Mouse (Mus musculus): ENCODE measurements around the gene Hnrnpul2. TPM values are rescaled to one million over a fixed set of nuclear protein-coding genes. Genes with fewer than 3 reads are reported as not detected.
"Not testable (repeated sequence)": the region's sequence is repeated elsewhere in the genome, so short reads cannot be mapped to it uniquely, and the experiment has no call there.

Hnrnpul2 gene
- polyA plus RNA-seq, 1 experiment from 2014 or later, result 6.6 TPM

DNA sequence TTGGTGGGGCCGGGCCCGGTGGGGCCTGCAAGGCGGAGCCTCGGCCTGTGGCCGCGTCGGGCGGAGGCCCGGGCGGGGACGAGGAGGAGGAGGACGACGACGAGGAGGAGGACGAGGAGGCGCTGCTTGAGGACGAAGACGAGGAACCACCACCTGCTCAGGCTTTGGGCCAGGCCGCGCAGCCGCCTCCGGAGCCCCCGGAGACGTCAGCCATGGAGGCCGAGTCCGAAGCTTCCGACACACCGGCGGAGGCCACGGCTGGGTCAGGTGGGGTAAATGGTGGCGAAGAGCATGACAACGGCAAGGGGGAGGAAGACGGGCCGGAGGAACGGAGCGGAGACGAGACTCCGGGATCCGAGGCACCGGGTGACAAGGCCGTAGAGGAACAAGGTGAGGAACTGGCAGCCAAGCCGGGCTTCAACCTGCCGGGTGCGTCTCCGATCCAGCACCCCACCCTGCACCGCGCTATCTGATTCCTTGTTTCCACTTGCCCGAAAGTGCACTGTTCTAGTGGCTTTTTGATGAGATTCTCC is 680 bp downstream of the Hnrnpul2 start:
- Histone ChIP-seq H3K36me3 (replicated peaks) (peaks cover 21% of the 10 kb centered on the region), H3K4me3 (peak overlapping the region; percentile 84), H3K27me3 (replicated peaks) (no peaks in the 10 kb centered on the region), H3K9ac (peak overlapping the region; percentile 90), H3K9me3 (no peaks in the 10 kb centered on the region), H3K4me1 (peaks cover 55% of the 10 kb centered on the region), H3K4me2 (peak overlapping the region; percentile 88), H3K27ac (peak overlapping the region; percentile 98)
- WGBS, result under 1% methylated on average over 42 of the region's 48 CpGs
- ATAC-seq (replicated peaks), result peak; percentile 34

DNA sequence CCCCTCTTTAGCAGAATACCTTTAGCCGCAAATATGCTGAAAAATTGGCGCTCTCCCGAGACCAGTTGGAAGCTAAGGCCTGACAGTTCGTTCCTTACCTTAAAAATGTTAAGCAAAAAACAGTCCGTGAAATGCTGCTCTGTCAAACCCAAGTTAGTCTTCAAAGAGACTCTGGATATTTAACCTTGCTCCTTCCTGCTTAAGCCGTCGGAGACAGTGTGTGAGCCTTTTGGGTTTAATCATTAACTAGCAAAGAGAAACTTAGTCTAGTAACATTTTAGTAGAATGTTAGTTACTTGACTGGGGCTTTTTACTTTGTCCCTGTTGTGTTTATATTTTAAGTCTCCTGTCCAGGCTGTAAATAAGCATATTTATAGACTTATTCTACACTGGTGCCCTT is 1.3 kb downstream of the Hnrnpul2 start:
- WGBS, result 3% methylated on average over 7 of the region's 7 CpGs
- H3K36me3 ChIP-seq (replicated peaks), result peaks cover 26% of the 10 kb centered on the region
- H3K4me3 ChIP-seq, result peak overlapping the region; percentile 84
- H3K4me1 ChIP-seq, result peaks cover 50% of the 10 kb centered on the region
- peak overlapping the region; percentile 90 for H3K9ac ChIP-seq
- H3K27ac ChIP-seq, result no peak overlapping the region
- ATAC-seq (replicated peaks), result no peak
- no peaks in the 10 kb centered on the region for H3K27me3 ChIP-seq (replicated peaks)
- H3K4me2 ChIP-seq, result peak overlapping the region; percentile 88
- no peaks in the 10 kb centered on the region for H3K9me3 ChIP-seq

DNA sequence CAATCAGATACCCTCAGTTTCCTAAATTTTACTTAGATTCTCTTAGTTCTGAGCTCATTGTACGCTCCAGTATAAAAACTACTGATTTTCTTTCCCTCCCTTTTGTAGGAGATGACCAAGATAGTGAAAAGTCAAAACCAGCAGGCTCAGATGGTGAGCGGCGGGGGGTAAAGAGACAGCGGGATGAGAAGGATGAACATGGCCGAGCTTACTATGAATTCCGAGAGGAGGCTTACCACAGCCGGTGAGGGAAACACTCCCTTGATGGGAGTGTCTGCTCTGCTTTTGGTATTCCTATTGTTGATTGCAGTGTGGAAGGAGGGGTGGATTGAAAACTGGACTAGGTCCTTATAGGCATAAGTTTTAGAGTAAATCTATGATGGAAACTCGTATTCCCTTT is 2.9 kb downstream of the Hnrnpul2 start:
- H3K4me1 ChIP-seq, result peaks cover 36% of the 10 kb centered on the region
- no peak overlapping the region for H3K27ac ChIP-seq
- peak overlapping the region; percentile 84 for H3K4me3 ChIP-seq
- H3K4me2 ChIP-seq, result peak overlapping the region; percentile 88
- no peak for ATAC-seq (replicated peaks)
- no peaks in the 10 kb centered on the region for H3K9me3 ChIP-seq
- peaks cover 40% of the 10 kb centered on the region for H3K36me3 ChIP-seq (replicated peaks)
- 52% methylated on average over 8 of the region's 8 CpGs for WGBS
- H3K9ac ChIP-seq, result no peak overlapping the region
- H3K27me3 ChIP-seq (replicated peaks), result no peaks in the 10 kb centered on the region

DNA sequence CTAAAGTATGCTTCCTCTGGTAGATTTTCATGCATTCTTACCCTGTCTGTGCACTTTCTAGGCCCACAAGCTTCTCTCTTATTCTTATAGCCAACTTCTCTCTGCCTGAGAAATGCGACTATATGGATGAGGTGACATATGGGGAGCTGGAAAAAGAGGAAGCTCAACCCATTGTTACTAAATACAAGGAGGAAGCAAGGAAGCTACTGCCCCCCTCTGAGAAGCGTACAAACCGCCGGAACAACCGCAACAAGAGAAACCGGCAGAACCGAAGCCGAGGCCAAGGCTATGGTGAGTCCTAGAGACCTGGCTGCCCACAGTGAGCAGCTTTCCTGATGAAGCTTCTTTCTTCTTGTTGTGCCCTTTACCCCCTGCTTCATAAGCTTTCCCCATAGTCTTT is 9.8 kb downstream of the Hnrnpul2 start, which contains the start of gene AC129217.1:
Gene AC129217.1 (plus strand): TSS at position 114 of the 400 bp plus-strand sequence.
- ATAC-seq (replicated peaks), result no peak

DNA sequence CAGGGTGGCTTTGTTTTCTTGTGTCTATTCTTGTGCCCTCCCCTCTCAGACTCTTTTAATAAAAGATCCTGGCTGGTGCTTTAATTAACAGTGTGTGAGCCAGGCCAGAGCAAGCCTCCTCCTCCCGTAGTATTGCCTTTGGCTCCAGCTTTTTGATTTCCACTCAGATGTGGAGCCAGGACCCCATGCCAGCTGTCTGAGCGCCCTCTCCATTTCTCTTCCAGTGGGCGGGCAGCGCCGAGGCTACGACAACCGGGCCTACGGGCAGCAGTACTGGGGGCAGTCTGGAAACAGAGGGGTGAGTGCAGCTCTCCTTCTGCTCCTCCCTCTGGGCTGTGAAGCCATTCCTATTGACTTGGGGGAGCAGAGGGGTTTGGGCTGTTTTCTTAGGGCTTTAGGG is 10.9 kb downstream of the Hnrnpul2 start:
- no peak overlapping the region for H3K4me3 ChIP-seq
- H3K27ac ChIP-seq, result no peak overlapping the region
- H3K9ac ChIP-seq, result no peak overlapping the region
- no peak for ATAC-seq (replicated peaks)
- no peaks in the 10 kb centered on the region for H3K4me1 ChIP-seq
- H3K36me3 ChIP-seq (replicated peaks), result peaks cover 84% of the 10 kb centered on the region
- WGBS, result 85% methylated on average over 8 of the region's 8 CpGs
- H3K27me3 ChIP-seq (replicated peaks), result no peaks in the 10 kb centered on the region
- no peak overlapping the region for H3K4me2 ChIP-seq
- no peaks in the 10 kb centered on the region for H3K9me3 ChIP-seq

More for the DNA sequence above, 9.8 kb downstream of the Hnrnpul2 start, which contains the start of gene AC129217.1:
- Histone ChIP-seq H3K27ac (no peak within 1 kb of the TSS), H3K4me1 (no peaks in the 10 kb centered on the region), H3K36me3 (replicated peaks) (peaks cover 91% of the 10 kb centered on the region), H3K4me2 (no peak within 1 kb of the TSS), H3K9ac (no peak within 1 kb of the TSS), H3K9me3 (no peaks in the 10 kb centered on the region), H3K27me3 (replicated peaks) (no peaks in the 10 kb centered on the region), H3K4me3 (no peak within 1 kb of the TSS)
- WGBS, result 82% methylated on average over 8 of the region's 8 CpGs

DNA sequence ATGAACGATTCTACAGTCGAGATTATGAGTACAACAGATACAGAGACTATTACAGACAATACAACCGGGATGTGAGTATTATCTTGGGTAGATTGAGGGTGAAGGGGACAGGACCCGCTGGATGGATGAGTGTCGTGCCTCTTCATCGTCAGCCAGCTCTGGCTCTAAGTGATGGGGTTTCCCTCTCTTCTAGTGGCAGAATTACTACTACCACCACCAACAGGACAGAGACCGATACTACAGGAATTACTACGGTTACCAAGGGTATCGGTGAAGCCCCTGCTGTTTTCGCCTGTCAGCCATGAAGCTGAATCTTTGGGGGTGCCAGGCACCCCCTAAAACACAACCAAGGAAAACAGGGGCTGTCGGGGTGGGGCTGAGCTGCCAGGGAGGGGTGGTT is 11.5 kb downstream of the Hnrnpul2 start:
- 80% methylated on average over 11 of the region's 11 CpGs for WGBS
- peaks cover 3% of the 10 kb centered on the region; the same call in 1 of the 2 replicates for H3K4me1 ChIP-seq
- no peaks in the 10 kb centered on the region for H3K9me3 ChIP-seq
- 0 out of 2 replicates have a peak, but pooled peaks have one; percentile 19 for ATAC-seq (replicated peaks)
- H3K4me2 ChIP-seq, result no peak overlapping the region
- no peak overlapping the region for H3K9ac ChIP-seq
- no peaks in the 10 kb centered on the region for H3K27me3 ChIP-seq (replicated peaks)
- no peak overlapping the region for H3K27ac ChIP-seq
- H3K36me3 ChIP-seq (replicated peaks), result peaks cover 78% of the 10 kb centered on the region
- H3K4me3 ChIP-seq, result no peak overlapping the region

DNA sequence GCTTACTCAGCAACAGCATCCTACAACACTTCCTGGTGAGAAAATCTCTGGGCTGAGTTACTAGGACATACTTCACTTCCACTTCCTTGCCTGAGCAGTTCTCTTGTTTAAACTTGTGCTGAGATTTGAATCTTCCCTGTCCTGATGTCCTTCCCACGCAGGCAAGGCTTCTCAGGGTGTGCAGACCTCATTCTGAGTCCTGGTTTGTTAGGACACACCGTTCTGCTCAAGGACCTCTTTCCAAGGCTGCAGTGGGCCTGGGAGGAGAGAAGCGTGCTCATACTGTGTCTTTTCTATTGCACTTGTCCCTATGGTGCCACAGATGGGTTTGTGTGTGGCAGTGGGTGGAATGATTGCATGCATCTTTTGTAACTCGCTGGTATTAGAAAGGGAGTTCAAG is 13.2 kb downstream of the Hnrnpul2 start:
- no peak for ATAC-seq (replicated peaks)
- Histone ChIP-seq H3K4me2 (no peak overlapping the region), H3K4me1 (peaks cover 7% of the 10 kb centered on the region; the same call in 1 of the 2 replicates), H3K36me3 (replicated peaks) (peaks cover 62% of the 10 kb centered on the region), H3K9ac (no peak overlapping the region), H3K4me3 (no peak overlapping the region), H3K27me3 (replicated peaks) (no peaks in the 10 kb centered on the region), H3K27ac (0 out of 2 replicates have a peak overlapping the region, but pooled peaks have one; percentile 1), H3K9me3 (no peaks in the 10 kb centered on the region)
- 91% methylated on average over 4 of the region's 4 CpGs for WGBS

DNA sequence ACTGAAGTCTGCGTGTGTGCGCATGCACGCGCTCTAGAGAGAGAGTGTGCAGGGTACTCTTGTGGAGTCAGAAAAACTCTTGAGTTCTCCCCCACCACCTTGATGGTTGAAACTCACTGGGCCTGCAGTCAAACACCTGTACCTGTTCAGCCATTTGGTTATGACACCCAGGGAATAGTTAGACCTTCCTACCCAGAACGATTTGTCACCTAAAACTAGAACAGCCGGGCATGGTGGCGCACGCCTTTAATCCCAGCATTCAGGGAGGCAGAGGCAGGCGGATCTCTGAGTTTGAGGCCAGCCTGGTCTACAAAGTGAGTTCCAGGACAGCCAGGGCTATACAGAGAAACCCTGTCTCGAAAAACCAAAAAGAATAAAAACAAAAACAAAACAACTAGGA is 16.5 kb downstream of the Hnrnpul2 start:
- H3K4me3 ChIP-seq; ATAC-seq (replicated peaks); H3K9ac ChIP-seq; H3K27me3 ChIP-seq (replicated peaks); H3K9me3 ChIP-seq: not testable (repeated sequence)
- Histone ChIP-seq H3K27ac (peak overlapping the region; percentile 98; the same call in 1 of the 2 replicates), H3K4me2 (peak overlapping the region; percentile 60), H3K4me1 (peaks cover 21% of the 10 kb centered on the region), H3K36me3 (replicated peaks) (peaks cover 29% of the 10 kb centered on the region)
- 97% methylated on average over 10 of the region's 10 CpGs for WGBS

DNA sequence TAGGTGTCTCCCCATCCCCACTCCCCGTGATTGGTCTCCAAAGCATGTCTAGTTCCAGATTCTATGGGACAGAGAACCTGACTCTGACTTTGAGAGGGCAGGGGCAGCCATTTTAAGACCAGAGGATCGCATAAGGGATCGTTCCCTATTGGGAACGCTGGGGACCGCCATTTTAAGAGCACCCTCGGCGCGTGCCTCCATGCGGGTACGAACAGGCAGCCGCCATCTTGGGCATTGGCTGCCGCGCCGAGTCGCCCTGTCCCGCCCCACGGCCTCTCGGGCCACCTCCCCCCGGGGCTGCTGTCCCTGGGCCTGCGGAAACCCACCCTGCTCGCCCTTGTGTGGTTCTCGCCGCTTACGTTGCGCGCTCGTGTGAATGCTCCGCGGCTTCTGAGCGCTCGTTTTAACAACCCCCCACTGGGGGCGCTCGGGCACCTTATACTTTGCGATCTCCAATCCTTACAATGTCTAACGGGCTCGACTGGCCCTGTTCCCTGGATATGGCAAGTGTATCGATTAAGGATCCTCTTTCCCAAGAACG is 17.5 kb downstream of the Hnrnpul2 start, which contains the start of gene Bscl2:
Gene Bscl2 (plus strand): TSS at position 217 of the 541 bp plus-strand sequence.
- H3K27me3 ChIP-seq (replicated peaks), result no peaks in the 10 kb centered on the region
- peak within 1 kb of the TSS; percentile 60 for H3K4me2 ChIP-seq
- peak; percentile 62 for ATAC-seq (replicated peaks)
- H3K4me3 ChIP-seq, result peak within 1 kb of the TSS; percentile 66
- H3K9ac ChIP-seq, result peak within 1 kb of the TSS; percentile 89
- under 1% methylated on average over 38 of the region's 38 CpGs for WGBS
- H3K36me3 ChIP-seq (replicated peaks), result peaks cover 20% of the 10 kb centered on the region
- peak within 1 kb of the TSS; percentile 98 for H3K27ac ChIP-seq
- H3K4me1 ChIP-seq, result peaks cover 28% of the 10 kb centered on the region
- H3K9me3 ChIP-seq, result no peaks in the 10 kb centered on the region

DNA sequence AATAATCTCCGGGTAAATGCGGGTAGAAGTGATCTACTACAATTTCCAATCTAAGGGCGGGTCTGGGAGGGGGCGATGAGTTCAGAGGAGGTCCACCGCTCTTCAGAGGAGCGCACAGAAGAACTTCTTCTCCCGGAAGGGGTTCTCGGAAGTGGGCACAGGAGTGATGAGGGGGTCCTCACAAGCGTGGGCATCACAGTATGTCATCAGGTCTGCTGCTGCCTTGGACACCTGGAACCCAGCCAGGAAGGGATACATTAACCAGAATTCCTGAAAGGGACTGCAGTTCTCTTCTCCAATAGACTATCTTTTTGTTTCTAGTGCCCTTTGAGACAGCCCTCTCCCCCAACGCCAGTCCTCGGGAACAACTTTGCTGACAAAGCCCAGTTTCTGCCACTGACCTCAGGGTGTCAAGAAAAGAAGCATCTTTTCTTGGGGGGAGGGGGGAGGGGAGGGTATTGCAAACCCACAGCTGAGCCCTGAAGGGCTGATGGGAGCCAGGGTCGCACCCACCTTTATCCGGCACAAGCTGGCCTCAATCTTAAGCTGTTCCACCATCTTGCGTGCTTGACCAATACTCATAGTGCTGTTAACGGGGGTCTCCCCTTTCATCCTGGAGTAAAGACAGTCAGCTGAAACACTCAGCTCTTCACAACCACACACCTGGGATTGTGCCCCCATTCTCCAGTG is 18.4 kb downstream of the Hnrnpul2 start:
- Histone ChIP-seq H3K27me3 (replicated peaks) (no peaks in the 10 kb centered on the region), H3K27ac (peak overlapping the region; percentile 98), H3K36me3 (replicated peaks) (peaks cover 12% of the 10 kb centered on the region), H3K9ac (peak overlapping the region; percentile 89), H3K9me3 (no peaks in the 10 kb centered on the region), H3K4me1 (peaks cover 28% of the 10 kb centered on the region), H3K4me3 (peak overlapping the region; percentile 66), H3K4me2 (peak overlapping the region; percentile 60)
- 0 out of 2 replicates have a peak, but pooled peaks have one; percentile 11 for ATAC-seq (replicated peaks)
- WGBS, result 8% methylated on average over 15 of the region's 15 CpGs

DNA sequence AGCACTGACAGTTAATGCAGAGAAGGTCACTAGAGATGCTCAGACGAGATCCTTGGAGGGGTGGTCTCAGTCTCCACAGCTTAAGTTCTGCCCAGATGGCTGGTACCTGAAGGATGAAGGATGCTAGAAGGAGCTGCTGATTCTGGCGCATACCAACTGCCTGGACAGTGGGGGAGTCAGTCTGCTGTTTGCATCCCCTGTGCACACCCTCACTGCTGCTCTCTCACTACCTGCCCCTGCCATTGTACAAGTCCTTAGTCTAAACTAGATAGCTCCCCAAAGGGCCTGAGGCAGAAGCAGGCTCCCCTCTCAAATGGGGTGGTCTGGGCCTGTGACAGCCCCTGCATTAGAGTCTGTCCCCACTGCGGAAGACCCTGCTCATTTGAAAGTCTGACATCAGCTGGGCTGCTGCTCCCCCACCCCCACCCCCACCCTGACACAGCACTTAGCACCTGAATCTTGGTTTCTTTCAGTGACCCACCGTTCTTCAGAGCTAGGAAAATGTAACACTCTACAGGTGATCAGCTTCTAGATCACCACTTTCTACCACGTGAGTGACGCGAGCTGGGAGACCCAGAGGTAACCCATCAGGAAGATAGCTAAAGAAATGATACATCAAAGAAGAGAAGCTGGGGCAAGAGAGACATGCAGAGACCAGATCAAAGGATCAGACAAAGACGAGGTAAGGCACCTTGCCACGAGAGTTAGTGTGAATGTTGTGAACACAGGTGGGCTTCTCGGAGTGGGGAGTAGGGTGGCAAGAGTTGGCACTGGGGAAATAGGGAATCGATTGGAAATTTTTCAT is 19.5 kb downstream of the Hnrnpul2 start, which contains the start of gene Gng3:
Gene Gng3 (minus strand): TSS at position 92 of the 805 bp plus-strand sequence.
- WGBS, result 26% methylated on average over 11 of the region's 11 CpGs
- Histone ChIP-seq H3K27ac (peak within 1 kb of the TSS; percentile 98), H3K4me3 (peak within 1 kb of the TSS; percentile 66), H3K4me2 (peak within 1 kb of the TSS; percentile 60), H3K4me1 (peaks cover 28% of the 10 kb centered on the region), H3K27me3 (replicated peaks) (no peaks in the 10 kb centered on the region), H3K9me3 (no peaks in the 10 kb centered on the region), H3K9ac (peak within 1 kb of the TSS; percentile 89), H3K36me3 (replicated peaks) (peaks cover 4% of the 10 kb centered on the region)
- ATAC-seq (replicated peaks), result peak; percentile 94
